Mouse (Mus musculus): ENCODE measurements around the gene Arrdc1. TPM values are rescaled to one million over a fixed set of nuclear protein-coding genes. Genes with fewer than 3 reads are reported as not detected.
A peak's percentile ranks its signal among the peaks of the same experiment; 100 is the strongest.

Arrdc1 gene
- polyA plus RNA-seq, 1 experiment from 2014 or later = 36.4 TPM

DNA sequence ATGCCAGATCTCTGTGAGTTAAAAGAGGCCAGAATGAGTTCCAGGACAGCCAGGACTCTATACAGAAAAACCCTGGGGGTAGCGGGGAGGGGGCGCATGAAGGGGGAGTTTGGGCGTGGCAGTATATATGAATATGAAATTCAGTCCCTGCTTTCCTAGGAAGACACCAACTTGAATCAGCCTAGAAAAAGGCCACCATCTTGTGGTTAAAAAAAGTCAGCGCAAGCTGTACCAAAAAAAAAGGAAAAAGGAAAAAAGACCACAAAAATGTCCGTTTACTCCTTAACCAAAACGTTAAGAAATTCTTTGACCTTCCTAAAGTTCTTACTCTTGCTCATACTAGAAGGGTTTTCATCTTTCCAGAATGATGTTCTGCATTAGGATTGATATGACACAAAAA is 32.1 kb downstream of the Arrdc1 start:
- no peak for DNase-seq (ENCODE audit: low read depth, low spot score)
- POLR2A ChIA-PET = interaction anchor here (0.6 kb wide), 1 partner anchor 69 kb away, joined by 3 read pairs; no protein-coding TSS in a partner anchor
- CTCF ChIA-PET = interaction anchor here (0.6 to 2.4 kb wide), 5 partner anchors 14 to 58 kb away, joined by 3 to 6 read pairs (median 3); no protein-coding TSS in a partner anchor

DNA sequence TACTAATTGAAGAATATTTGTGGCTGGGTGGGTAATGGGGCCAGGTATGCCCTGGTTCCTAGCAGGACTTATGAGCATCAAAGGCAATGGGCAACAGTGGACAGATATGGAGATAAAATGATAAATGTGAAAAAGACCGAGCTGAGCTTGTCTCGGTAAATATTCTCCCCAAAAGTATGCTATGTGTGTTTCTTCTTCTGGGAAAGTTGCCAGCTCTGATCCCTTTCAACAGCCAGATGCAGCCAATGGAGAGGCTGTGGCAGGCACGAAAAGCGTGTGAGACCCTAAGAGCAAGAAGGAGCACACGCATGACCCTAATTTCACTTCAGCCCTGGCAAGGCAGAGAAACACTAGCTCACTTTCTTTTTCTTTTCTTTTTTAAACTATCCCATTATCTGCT is 34.0 kb downstream of the Arrdc1 start:
- CTCF ChIA-PET = interaction anchor here (1.1 to 1.6 kb wide), 3 partner anchors 11 to 46 kb away, joined by 3 to 5 read pairs (median 3); no protein-coding TSS in a partner anchor
- no peak for DNase-seq (ENCODE audit: low read depth, low spot score)
- no peak for ATAC-seq
- POLR2A ChIA-PET = interaction anchor here (1.2 to 1.7 kb wide), 2 partner anchors 9 to 18 kb away, joined by 5 read pairs; partner anchors contain the start of gene Ehmt1
- TF ChIP-seq CTCF (IDR thresholded peaks at IDR 0.05) = no peak
- in situ Hi-C loops (cut with MboI; ENCODE audit: low pct_unique_long_range_greater_than_20kb) = no loop called here
- H3K27me3 ChIP-seq = no peaks in the 10 kb centered on the region

More for the DNA sequence above, 32.1 kb downstream of the Arrdc1 start:
- no peak for ATAC-seq
- no peaks in the 10 kb centered on the region for H3K27me3 ChIP-seq
- in situ Hi-C loops (cut with MboI; ENCODE audit: low pct_unique_long_range_greater_than_20kb) = no loop called here
- TF ChIP-seq CTCF (IDR thresholded peaks at IDR 0.05) = peak; percentile 29

DNA sequence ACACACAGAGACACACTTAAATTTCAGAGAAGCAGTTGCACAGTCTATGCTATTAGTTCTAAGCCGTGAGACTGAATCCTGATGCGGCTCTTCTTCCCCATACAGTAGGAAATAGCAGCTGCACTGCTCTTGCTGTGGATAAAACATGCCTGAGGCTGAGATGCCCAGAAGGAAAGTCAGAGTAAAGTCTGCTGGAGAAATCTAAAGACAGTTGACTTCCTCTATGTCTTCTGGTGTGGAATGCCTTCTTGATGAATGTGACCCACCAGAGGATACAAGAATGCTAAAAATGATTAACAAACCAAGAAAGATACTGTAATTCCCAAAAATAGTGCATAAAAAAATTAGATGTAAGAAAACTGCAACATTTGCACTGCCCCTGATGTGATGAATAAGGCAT is 35.8 kb downstream of the Arrdc1 start:
- ATAC-seq = peak; percentile 78
- TF ChIP-seq CTCF (IDR thresholded peaks at IDR 0.05) = no peak
- no peak for DNase-seq (ENCODE audit: low read depth, low spot score)
- ChIA-PET POLR2A (no interaction called here), CTCF (interaction anchor here (1.0 to 1.8 kb wide), 2 partner anchors 18 to 26 kb away, joined by 4 to 7 read pairs; no protein-coding TSS in a partner anchor)
- in situ Hi-C loops (cut with MboI; ENCODE audit: low pct_unique_long_range_greater_than_20kb) = no loop called here
- H3K27me3 ChIP-seq = no peaks in the 10 kb centered on the region

DNA sequence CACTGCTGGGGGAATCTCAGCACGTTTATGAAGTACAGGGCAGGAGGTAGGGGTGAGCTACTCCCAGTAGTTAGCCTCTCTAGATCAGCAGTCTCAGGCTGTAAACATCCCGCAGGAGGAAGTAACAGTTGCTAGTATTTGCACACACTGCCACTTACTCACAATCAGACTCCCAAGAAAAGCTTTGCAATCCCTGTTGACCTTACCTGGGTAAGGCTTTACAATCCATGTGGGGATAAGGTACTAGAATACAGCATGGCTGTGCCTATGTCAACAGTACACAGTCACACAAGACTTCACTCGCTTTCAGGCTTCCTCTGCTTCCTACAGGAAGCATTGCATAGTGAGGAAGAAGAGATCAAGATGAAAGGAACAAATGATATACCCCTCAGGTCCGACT is 38.3 kb downstream of the Arrdc1 start:
- no peak for TF ChIP-seq CTCF (IDR thresholded peaks at IDR 0.05)
- ATAC-seq = no peak
- DNase-seq (ENCODE audit: low read depth, low spot score) = no peak
- in situ Hi-C loops (cut with MboI; ENCODE audit: low pct_unique_long_range_greater_than_20kb) = no loop called here
- ChIA-PET POLR2A (no interaction called here), CTCF (interaction anchor here (1.6 kb wide), 1 partner anchor 16 kb away, joined by 6 read pairs; no protein-coding TSS in a partner anchor)
- H3K27me3 ChIP-seq = no peaks in the 10 kb centered on the region

DNA sequence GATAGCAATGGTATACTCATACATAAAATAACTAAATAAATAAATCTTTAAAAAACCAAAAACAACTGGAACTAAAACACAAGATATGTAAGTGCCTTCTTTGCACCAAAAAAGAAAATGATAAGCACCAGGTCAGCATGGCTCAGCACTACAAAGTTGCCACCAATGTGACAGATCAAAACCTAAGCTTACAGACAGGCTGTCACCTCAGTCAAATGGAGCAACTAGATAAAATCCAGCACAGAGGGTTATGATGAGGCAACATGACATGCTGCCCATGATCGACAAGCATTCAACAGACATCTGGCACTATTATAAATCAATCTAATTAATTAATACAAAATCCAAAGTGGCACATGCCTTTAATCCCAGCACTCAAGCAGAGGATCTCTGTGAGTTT is 40.8 kb downstream of the Arrdc1 start:
- no peak for ATAC-seq
- TF ChIP-seq CTCF (IDR thresholded peaks at IDR 0.05) = no peak
- DNase-seq (ENCODE audit: low read depth, low spot score) = no peak
- CTCF ChIA-PET = no interaction called here
- in situ Hi-C loops (cut with MboI; ENCODE audit: low pct_unique_long_range_greater_than_20kb) = no loop called here
- POLR2A ChIA-PET = no interaction called here
- H3K27me3 ChIP-seq = no peaks in the 10 kb centered on the region

DNA sequence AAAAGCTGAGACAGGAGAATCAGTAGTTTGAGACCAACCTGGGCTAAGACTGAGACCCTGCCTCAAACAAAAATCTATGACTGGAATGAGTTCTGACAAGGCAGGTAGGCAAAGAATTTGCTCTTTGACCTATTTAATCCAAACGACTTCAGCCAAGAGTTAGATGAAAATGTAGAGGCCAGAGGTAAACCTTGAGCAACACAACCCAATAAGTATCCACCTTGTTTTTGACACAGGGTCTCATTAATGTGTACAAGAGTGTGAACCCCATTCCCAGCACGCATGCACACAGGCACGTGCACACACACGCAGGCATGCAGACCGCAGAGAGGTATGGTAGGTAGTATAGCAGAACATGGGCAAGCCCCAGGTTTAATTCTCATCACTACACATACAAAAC is 42.7 kb downstream of the Arrdc1 start:
- TF ChIP-seq CTCF (IDR thresholded peaks at IDR 0.05) = no peak
- no peaks in the 10 kb centered on the region for H3K27me3 ChIP-seq
- no peak for DNase-seq (ENCODE audit: low read depth, low spot score)
- in situ Hi-C loops (cut with MboI; ENCODE audit: low pct_unique_long_range_greater_than_20kb) = no loop called here
- POLR2A ChIA-PET = no interaction called here
- CTCF ChIA-PET = no interaction called here
- no peak for ATAC-seq

DNA sequence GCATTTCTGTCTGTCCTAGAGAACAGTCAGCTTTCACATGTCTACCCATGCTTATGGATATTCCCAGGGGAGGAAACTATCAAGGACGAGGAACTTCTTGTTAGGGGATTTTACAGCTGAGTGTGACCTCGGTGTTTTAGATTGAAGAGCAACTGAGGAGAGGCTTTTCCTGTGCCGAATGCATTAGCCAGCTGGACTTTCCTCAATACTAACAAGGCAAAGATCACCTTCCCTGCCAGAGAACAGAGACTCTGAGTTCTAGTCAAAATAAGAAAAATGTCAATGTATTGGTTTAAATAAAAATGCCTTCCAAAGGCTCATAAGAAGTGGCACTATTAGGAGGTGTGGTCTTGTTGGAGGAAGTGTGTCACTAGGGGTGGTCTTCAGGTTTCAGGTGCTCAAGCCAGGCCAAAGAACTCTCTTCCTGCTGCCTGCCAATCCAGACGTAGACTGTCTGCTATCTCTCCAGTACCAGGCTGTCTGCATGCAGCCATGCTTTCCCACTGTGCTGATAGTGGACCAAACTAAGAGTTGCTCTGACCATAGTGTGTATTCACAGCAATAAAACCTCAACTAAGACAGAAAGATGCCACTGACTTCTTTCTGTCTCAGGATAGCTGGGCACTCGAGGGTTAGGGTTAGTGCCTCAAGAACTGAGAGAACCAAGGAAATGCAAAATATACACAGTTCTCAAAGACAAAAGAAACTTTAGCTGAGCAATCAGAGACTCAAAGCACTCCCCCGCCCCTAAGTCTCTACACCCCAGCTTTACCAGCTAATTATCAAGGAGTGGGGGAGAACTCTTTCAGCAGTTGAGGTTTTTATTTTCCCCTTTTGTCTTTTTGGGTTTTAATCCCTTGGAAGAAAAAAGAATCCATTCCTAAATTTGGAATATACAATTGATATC is 44.3 kb downstream of the Arrdc1 start:
- in situ Hi-C loops (cut with MboI; ENCODE audit: low pct_unique_long_range_greater_than_20kb) = no loop called here
- no peak for ATAC-seq
- CTCF ChIA-PET = interaction anchor here (0.9 to 1.1 kb wide), 3 partner anchors 11 to 18 kb away, joined by 3 read pairs; no protein-coding TSS in a partner anchor
- POLR2A ChIA-PET = no interaction called here
- H3K27me3 ChIP-seq = no peaks in the 10 kb centered on the region
- no peak for DNase-seq (ENCODE audit: low read depth, low spot score)
- no peak for TF ChIP-seq CTCF (IDR thresholded peaks at IDR 0.05)

DNA sequence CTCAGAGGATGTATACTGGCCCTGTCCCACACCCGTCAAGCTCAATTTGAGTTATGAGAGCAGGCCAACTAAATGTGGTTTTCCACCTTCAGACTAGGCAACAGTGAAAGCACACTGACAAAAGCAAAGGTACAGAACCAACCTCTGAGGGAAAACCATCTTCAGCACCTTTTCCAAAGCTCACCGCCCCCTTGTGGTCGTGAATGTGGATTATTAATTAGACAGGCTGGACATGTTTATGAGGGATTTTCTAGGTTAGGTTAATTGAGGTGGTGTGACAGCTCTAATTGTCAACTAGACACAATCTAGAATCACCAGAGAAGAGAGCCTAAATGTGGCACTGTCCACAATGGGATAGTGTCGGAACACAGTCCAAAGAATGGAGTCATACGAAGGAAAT is 46.2 kb downstream of the Arrdc1 start:
- in situ Hi-C loops (cut with MboI; ENCODE audit: low pct_unique_long_range_greater_than_20kb) = no loop called here
- CTCF ChIA-PET = interaction anchor here (0.9 to 2.0 kb wide), 5 partner anchors 11 to 26 kb away, joined by 3 to 6 read pairs (median 4); no protein-coding TSS in a partner anchor
- H3K27me3 ChIP-seq = no peaks in the 10 kb centered on the region
- POLR2A ChIA-PET = no interaction called here
- ATAC-seq (no peak), DNase-seq (ENCODE audit: low read depth, low spot score) (no peak)
- peak; percentile 47 for TF ChIP-seq CTCF (IDR thresholded peaks at IDR 0.05)

DNA sequence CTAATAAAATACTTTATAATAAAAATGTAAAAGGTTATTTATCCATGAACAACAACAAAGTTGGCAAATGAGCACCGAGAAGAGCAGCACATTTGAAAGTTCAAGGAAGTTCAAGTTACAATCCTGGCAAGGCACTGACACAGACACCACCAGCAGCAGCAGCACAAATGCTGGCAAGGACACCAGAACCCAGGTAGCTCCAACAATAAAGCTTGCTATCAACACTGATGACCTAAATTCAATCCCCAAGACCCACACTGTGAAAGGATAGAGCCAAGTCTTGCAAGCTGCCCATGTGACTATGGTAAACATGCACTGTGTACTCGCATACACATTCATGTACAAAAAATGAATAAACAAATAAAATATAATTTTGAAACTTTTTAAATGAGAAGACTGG is 54.4 kb downstream of the Arrdc1 start:
- no peaks in the 10 kb centered on the region for H3K27me3 ChIP-seq
- no peak for TF ChIP-seq CTCF (IDR thresholded peaks at IDR 0.05)
- ChIA-PET POLR2A (no interaction called here), CTCF (interaction anchor here (0.7 to 2.0 kb wide), 3 partner anchors 16 to 18 kb away, joined by 3 to 7 read pairs (median 6); no protein-coding TSS in a partner anchor)
- ATAC-seq (no peak), DNase-seq (ENCODE audit: low read depth, low spot score) (no peak)
- in situ Hi-C loops (cut with MboI; ENCODE audit: low pct_unique_long_range_greater_than_20kb) = no loop called here

Other genes with a start within 250 kb of the Arrdc1 start
- gene Cacna1b, start 172.1 kb downstream of the Arrdc1 start, polyA plus RNA-seq (2021) = 0.42 TPM
- gene Ehmt1, start 15.6 kb downstream of the Arrdc1 start, polyA plus RNA-seq (2021) = 43.4 TPM
- 31.1 TPM for gene Zmynd19, start 14.5 kb upstream of the Arrdc1 start, polyA plus RNA-seq (2021)
- gene Dph7, start 27.1 kb upstream of the Arrdc1 start, polyA plus RNA-seq (2021) = 22.1 TPM
- 47.6 TPM for gene Mrpl41, start 39.8 kb upstream of the Arrdc1 start, polyA plus RNA-seq (2021)
- 16.6 TPM for gene Pnpla7, start 40.8 kb upstream of the Arrdc1 start, polyA plus RNA-seq (2021)
- 120 TPM for gene Nsmf, start 119.1 kb upstream of the Arrdc1 start, polyA plus RNA-seq (2021)
- not detected for gene Entpd8, start 145.1 kb upstream of the Arrdc1 start, polyA plus RNA-seq (2021)
- not detected for gene Noxa1, start 159.9 kb upstream of the Arrdc1 start, polyA plus RNA-seq (2021)
- 0.12 TPM for gene Nrarp, start 245.5 kb upstream of the Arrdc1 start, polyA plus RNA-seq (2021)

All from Patski (cell line).